Mouse (Mus musculus) limb, embryonic 15.5 days (tissue): ENCODE measurements around the gene Cog1. TPM values are rescaled to one million over a fixed set of nuclear protein-coding genes. Genes with fewer than 3 reads are reported as not detected.

Experiments used
- ATAC-seq: fragments of 200-750 bp; cut with Nextera tagmentation; 2 replicates; pipeline ENCODE4 v1.8.0; 2017; ENCODE audit warnings: low read depth, moderate TSS enrichment; ENCODE audit not compliant: insufficient number of reproducible peaks, low FRiP score, low TSS enrichment
- H3K27ac ChIP-seq: fragments of 300-500 bp; sonication (generic); 2 replicates; pipeline ENCODE4 v1.5.1; 2015; ENCODE audit warnings: moderate library complexity, mild to moderate bottlenecking, inconsistent platforms
- H3K27me3 ChIP-seq: fragments of 300-500 bp; sonication (generic); 2 replicates; pipeline ENCODE4 v1.6.1; 2015; ENCODE audit warnings: inconsistent platforms
- H3K36me3 ChIP-seq: fragments of 300-500 bp; sonication (generic); 2 replicates; pipeline ENCODE4 v1.6.1; 2015; ENCODE audit warnings: inconsistent platforms
- H3K4me1 ChIP-seq: fragments of 300-500 bp; sonication (generic); 2 replicates; pipeline ENCODE4 v1.6.1; 2015; ENCODE audit warnings: inconsistent platforms
- H3K4me2 ChIP-seq: fragments of 300-500 bp; sonication (generic); 2 replicates; pipeline ENCODE4 v1.6.1; 2015; ENCODE audit warnings: mild to moderate bottlenecking, inconsistent platforms
- H3K4me3 ChIP-seq: fragments of 300-500 bp; sonication (generic); 2 replicates; pipeline ENCODE4 v1.5.1; 2015; ENCODE audit warnings: mild to moderate bottlenecking, inconsistent platforms
- H3K9ac ChIP-seq: fragments of 300-500 bp; sonication (generic); 2 replicates; pipeline ENCODE4 v1.6.1; 2015; ENCODE audit warnings: inconsistent platforms
- H3K9me3 ChIP-seq: fragments of 300-500 bp; sonication (generic); 2 replicates; pipeline ENCODE4 v1.6.1; 2016; ENCODE audit warnings: inconsistent platforms
- WGBS: fragments of 180-500 bp; shearing (Covaris S2); methylation state at CpG from one replicate; pipeline ENCODE4 v1.1.7; 2015; 5-methylcytosine and 5-hydroxymethylcytosine counted together
- polyA plus RNA-seq: library from polyadenylated mRNA; unstranded; fragments of >200 nt; fragmentation: Nextera tagmentation; extraction: Ambion mirVana; gene quantifications from 2 replicates; pipeline ENCODE4 v1.2.1, GENCODE M21; 2015

Cog1 gene
- polyA plus RNA-seq, 1 experiment from 2014 or later = 24.9 TPM

DNA sequence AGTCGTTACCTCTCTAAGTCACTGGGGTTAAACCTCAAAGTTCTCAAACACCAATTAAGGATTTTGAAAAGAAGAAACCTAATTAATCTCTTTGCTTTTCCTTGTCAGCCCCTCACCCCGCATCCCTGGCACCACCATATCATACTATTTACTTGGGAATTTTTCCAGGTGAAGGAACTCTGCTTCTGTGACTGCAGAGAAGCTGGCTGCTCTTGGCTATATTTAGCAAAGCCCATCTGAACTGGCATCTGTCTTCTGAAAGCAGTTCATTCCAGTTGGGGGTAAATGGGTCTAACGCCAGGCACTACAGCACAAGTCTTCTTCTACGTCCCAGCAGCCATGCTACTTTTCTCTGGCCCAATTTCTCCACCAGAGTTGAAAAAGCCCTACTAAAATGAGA is 24.6 kb downstream of the Cog1 start:
- Histone ChIP-seq H3K4me3 (no peak overlapping the region), H3K4me1 (peaks cover 17% of the 10 kb centered on the region; the same call in 1 of the 2 replicates), H3K9ac (no peak overlapping the region), H3K9me3 (no peaks in the 10 kb centered on the region), H3K36me3 (peaks cover 64% of the 10 kb centered on the region), H3K27ac (no peak overlapping the region; the same call in 1 of the 2 replicates), H3K4me2 (no peak overlapping the region), H3K27me3 (no peaks in the 10 kb centered on the region)
- no peak for ATAC-seq
- 88% methylated on average over 4 of the region's 4 CpGs for WGBS

DNA sequence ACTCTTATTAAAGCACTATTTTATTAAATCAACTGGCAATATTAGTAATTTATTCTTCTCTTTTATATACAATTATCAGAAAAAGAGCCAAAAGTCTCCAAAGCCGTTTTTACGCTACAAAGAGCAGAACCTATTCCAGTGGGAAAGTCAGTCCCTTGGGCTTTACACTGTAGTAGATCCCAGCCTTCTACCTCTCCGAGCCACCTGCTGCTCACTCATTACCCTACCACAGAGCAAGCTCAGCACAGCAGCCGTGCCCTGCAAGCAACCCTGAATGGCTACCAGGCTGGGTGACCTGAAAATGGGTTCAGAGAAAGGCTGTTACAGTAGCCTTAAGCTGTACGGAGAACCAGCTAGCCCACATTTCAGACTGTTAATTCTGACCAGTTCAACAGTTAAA is 25.6 kb downstream of the Cog1 start:
- peaks cover 18% of the 10 kb centered on the region; the same call in 1 of the 2 replicates for H3K4me1 ChIP-seq
- peaks cover 56% of the 10 kb centered on the region for H3K36me3 ChIP-seq
- 82% methylated on average over 5 of the region's 5 CpGs for WGBS
- no peak overlapping the region for H3K27ac ChIP-seq
- no peaks in the 10 kb centered on the region for H3K9me3 ChIP-seq
- H3K4me3 ChIP-seq = no peak overlapping the region
- H3K4me2 ChIP-seq = no peak overlapping the region
- no peak overlapping the region for H3K9ac ChIP-seq
- no peaks in the 10 kb centered on the region for H3K27me3 ChIP-seq
- ATAC-seq = no peak

DNA sequence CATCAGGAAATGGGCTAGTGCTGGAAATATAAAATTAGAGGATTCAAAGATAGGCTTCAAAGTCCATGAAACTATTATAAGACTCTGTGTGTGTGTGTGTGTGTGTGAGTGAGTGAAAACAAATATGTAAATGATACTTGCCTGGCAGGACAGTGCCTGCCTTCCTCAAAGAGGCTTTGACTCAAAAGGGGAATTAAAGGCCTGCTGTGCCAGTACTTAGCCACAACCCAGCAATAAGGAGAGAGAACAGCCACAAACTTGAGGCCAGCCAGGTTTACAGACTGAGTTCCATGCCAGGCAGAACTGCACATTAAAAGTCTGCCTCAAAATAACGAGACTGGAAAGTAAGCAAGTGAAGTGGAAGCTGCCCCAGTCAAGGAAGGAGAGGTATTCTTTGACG is 27.9 kb downstream of the Cog1 start:
- Histone ChIP-seq H3K9me3 (no peaks in the 10 kb centered on the region), H3K27ac (no peak overlapping the region; the same call in 1 of the 2 replicates), H3K4me3 (no peak overlapping the region), H3K4me2 (no peak overlapping the region), H3K4me1 (peaks cover 25% of the 10 kb centered on the region; the same call in 1 of the 2 replicates), H3K9ac (no peak overlapping the region), H3K27me3 (no peaks in the 10 kb centered on the region), H3K36me3 (peaks cover 39% of the 10 kb centered on the region)
- peak; percentile 24; the same call in 1 of the 2 replicates for ATAC-seq
- WGBS = 41% methylated on average over 2 of the region's 2 CpGs

DNA sequence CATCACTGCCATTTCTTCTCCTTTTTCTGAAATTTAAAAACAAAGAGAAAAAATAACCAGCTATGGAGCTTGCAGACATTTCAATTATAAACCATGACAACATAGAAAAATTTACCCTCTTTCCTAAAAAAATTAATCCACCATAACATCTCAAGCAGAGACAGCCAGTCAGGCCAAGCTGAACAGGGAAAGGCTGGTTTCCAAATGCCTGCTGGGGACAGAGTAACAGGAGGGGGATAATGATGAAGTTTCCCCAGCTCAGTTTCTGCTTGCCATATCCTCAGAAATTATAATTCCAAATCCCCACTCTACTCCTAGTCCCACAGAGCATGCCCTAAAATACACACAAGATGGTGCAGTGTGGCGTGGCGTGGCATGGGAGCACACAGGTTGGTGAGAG is 28.4 kb downstream of the Cog1 start:
- ATAC-seq = no peak
- Histone ChIP-seq H3K9me3 (no peaks in the 10 kb centered on the region), H3K36me3 (peaks cover 38% of the 10 kb centered on the region), H3K9ac (no peak overlapping the region), H3K4me2 (no peak overlapping the region), H3K4me3 (no peak overlapping the region), H3K27me3 (no peaks in the 10 kb centered on the region), H3K4me1 (peaks cover 25% of the 10 kb centered on the region; the same call in 1 of the 2 replicates), H3K27ac (no peak overlapping the region)
- 86% methylated on average over 2 of the region's 2 CpGs for WGBS

DNA sequence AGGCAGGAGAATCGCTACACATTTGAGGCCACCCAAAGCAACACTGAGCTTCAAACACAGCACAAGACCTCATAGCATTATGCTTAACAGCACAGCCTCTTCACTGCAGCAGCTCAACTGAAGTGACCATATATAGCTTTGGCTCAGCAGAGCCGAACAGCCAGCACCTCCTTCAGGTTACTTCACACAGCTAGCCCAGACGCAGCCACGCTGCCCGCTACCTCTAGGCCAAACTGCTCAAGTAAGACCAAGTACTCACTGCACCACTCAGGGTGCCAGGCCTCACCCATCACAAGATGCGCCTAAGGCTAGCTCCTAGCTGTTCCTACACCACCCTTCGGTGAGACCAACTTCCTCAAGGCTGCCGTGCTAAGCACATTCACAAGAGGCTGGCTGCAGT is 29.4 kb downstream of the Cog1 start:
- Histone ChIP-seq H3K4me1 (peaks cover 29% of the 10 kb centered on the region; the same call in 1 of the 2 replicates), H3K27ac (no peak overlapping the region), H3K4me3 (no peak overlapping the region), H3K4me2 (no peak overlapping the region), H3K36me3 (peaks cover 33% of the 10 kb centered on the region), H3K9me3 (no peaks in the 10 kb centered on the region), H3K9ac (no peak overlapping the region), H3K27me3 (no peaks in the 10 kb centered on the region)
- ATAC-seq = no peak
- WGBS = 81% methylated on average over 8 of the region's 8 CpGs

DNA sequence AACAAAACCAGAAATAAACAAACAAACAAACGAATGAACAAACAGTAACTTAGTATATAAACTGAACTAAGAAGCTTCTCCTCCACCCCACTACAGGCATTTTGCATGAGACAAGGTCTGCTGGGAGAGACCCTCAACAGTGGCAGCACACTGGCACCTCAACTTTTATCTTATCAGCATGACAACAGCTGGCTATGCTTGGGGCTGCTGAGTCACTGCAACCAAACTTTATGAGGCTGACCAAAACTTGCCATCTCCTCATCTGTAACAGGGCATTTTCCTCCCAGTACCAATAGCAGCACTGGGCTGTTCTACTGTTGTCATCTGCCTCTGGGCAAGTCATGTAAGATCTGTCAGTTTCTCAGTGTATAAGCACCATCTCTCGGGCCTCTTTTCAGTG is 32.0 kb downstream of the Cog1 start:
- no peak for ATAC-seq
- Histone ChIP-seq H3K4me2 (no peak overlapping the region), H3K9me3 (no peaks in the 10 kb centered on the region), H3K27me3 (no peaks in the 10 kb centered on the region), H3K4me1 (peaks cover 39% of the 10 kb centered on the region), H3K4me3 (no peak overlapping the region), H3K27ac (no peak overlapping the region), H3K36me3 (peaks cover 12% of the 10 kb centered on the region), H3K9ac (no peak overlapping the region)
- WGBS = 82% methylated on average over 2 of the region's 2 CpGs

DNA sequence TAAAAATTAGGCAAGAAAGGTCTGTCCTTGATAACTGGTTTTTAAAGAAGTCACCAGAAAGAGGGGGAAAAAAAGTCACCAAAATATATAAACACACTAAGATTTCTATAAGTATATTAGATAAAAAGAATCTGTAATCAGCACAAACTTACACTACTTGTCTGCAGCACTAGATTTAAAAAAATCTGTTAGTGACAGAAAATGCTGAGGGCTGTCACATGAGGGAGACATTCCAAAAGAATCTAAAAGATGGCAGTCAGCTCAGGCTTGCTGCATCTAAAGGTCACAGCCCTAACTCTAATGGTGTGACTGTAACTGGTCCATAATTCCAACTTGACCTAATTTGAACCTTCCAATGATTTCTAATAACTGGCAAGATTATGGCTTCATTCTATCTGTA is 33.0 kb downstream of the Cog1 start:
- no peak overlapping the region for H3K4me2 ChIP-seq
- H3K9ac ChIP-seq = no peak overlapping the region
- peaks cover 44% of the 10 kb centered on the region for H3K4me1 ChIP-seq
- no peak overlapping the region for H3K27ac ChIP-seq
- no peaks in the 10 kb centered on the region for H3K27me3 ChIP-seq
- peaks cover 1% of the 10 kb centered on the region; the same call in 1 of the 2 replicates for H3K36me3 ChIP-seq
- H3K9me3 ChIP-seq = no peaks in the 10 kb centered on the region
- ATAC-seq = no peak
- no peak overlapping the region for H3K4me3 ChIP-seq

DNA sequence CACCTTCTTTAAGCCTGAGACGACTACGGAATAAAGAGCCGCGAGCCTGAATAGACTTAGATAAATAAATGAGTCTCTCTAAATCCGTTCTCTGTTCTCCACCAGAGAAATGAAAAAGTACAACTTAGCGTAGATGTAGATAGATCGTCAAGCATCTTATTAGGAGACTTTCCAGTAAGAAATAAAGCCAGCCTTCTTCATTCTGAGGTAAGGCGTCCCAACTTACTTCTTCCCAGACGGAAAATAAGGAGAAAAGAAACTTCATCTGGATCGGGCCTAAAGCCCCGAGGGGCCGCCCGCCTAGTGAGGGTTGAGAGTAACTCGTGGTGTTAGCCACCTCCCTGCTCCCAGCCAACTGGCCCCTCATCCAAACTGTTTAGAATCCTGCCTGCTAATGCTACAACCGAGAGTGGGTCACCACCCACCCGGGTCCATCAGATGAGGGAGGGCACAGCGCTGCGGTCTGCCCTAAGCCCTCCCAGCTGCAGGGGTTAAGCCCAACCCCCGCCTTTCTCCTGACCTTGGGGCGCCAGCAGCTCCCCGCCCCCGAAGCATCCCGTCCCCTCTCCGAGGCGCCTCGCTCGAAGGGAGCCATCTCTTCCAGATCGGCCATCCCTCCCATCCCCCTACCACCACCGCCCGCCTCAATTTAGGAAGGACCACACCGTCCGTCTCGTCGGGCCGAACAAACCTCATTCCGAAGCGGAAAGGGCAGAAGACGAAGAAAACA is 34.1 kb downstream of the Cog1 start:
- Histone ChIP-seq H3K9ac (peak overlapping the region; percentile 96), H3K27me3 (no peaks in the 10 kb centered on the region), H3K4me2 (peak overlapping the region; percentile 74), H3K4me1 (peaks cover 33% of the 10 kb centered on the region), H3K36me3 (peaks cover 6% of the 10 kb centered on the region), H3K27ac (peak overlapping the region; percentile 96), H3K9me3 (no peaks in the 10 kb centered on the region), H3K4me3 (peak overlapping the region; percentile 96)
- 2% methylated on average over 38 of the region's 38 CpGs for WGBS
- ATAC-seq = peak; percentile 30; the same call in 1 of the 2 replicates

DNA sequence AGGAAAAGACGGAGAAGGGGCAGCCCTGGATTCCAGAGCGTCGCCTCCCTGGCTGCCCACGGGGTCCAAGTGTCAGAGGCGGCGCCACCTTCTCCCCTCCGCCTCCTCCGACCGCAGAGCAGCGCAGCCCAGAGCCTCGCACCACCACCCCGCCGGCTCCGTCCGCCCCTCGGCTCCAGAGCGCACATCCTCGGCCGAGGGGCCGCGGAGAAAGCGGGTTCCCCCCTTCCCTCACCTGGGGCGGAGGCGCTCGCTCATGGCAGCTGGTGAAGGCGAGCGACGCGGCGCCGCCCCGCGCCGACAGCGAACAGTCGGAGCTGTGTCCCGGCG is 34.6 kb downstream of the Cog1 start:
- Histone ChIP-seq H3K4me3 (peak overlapping the region; percentile 96), H3K36me3 (peaks cover 11% of the 10 kb centered on the region), H3K4me1 (peaks cover 29% of the 10 kb centered on the region), H3K27ac (peak overlapping the region; percentile 96), H3K4me2 (peak overlapping the region; percentile 74), H3K27me3 (no peaks in the 10 kb centered on the region), H3K9ac (peak overlapping the region; percentile 96), H3K9me3 (no peaks in the 10 kb centered on the region)
- ATAC-seq = peak; percentile 53
- under 1% methylated on average over 32 of the region's 38 CpGs for WGBS

DNA sequence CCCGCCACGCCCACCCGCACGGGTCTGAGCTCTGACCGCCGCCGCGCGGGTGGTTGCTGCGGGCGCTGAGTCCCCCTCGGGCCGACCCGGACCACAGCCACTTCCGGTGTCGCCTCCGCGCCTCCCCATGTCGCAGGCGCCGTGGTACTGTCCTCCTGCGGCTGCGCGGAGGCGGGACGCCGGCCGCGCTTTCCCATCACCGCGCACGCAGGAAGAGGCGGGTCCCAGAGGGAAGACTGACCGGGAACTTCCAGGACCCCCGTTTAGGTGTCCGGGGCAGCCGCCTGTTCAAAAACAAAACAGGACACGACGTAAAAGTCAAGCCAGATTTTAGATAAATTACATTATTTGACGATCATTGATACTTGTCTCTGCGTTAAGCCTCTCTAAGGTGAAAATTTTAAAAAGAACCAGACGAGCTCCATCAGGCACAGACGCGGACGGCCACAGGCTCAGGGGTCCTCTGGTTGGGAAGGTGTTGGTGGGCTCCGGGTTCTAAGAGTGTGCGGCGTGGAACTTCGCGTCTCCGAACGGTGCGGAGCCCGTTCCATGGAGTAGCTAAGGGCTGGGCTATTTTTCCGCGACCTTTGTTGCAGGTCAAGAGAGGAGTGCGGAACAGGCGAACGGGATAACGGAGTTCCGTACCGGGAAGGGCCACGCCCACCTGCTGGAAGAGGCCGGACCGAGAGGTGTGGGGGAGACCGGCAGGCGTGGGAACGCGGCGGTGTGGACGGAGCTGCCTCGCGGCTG is 35.2 kb downstream of the Cog1 start, which contains the start of the genes Fam104a and D11Wsu47e:
Gene Fam104a, minus strand, starts transcription at position 199 of the 750 bp plus-strand sequence.
Gene D11Wsu47e, plus strand, starts transcription at position 456 of the 750 bp plus-strand sequence.
- Histone ChIP-seq H3K4me2 (peak within 1 kb of the TSS; percentile 74), H3K4me3 (peak within 1 kb of the TSS; percentile 96), H3K36me3 (peaks cover 17% of the 10 kb centered on the region), H3K27ac (peak within 1 kb of the TSS; percentile 96), H3K4me1 (peaks cover 28% of the 10 kb centered on the region), H3K9me3 (no peaks in the 10 kb centered on the region), H3K9ac (peak within 1 kb of the TSS; percentile 96), H3K27me3 (no peaks in the 10 kb centered on the region)
- under 1% methylated on average over 57 of the region's 73 CpGs for WGBS
- ATAC-seq = peak; percentile 91

DNA sequence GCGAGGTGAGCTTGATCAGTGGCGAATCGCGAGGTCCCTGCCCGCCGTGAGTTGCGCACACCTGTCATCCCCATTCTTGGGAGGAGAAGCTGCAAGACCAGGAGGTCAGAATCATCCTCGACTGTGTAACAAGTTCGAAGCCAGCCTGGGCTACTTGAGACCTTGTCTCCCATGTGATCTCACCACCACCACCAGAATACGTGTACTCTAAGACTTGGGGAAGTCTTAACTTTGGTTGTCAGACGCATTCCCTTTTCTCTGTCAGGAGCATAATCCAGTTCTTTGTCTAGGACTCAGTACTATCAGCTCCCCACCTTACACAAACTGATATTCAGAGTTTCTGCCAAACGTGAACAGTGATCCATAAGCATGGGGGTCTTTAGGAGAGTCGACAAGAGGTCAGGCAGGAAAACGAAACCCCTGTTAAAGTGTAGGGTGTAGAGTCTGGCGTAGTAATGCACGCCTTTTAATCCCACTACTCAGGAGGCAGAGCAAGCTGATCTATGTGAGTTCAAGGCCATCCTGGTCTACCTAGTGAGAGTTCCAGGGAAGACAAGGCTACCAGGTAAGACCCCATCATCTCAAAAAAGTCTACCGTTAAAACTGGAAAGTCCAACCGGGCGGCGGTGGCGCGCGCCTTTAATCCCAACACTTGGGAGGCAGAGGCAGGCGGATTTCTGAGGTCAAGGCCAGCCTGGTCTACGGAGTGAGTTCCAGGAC is 35.9 kb downstream of the Cog1 start:
- H3K27me3 ChIP-seq = no peaks in the 10 kb centered on the region
- H3K9me3 ChIP-seq = no peaks in the 10 kb centered on the region
- WGBS = 40% methylated on average over 25 of the region's 25 CpGs
- ATAC-seq = no peak
- H3K4me1 ChIP-seq = peaks cover 28% of the 10 kb centered on the region
- H3K9ac ChIP-seq = peak overlapping the region; percentile 65
- H3K36me3 ChIP-seq = peaks cover 24% of the 10 kb centered on the region
- H3K27ac ChIP-seq = peak overlapping the region; percentile 96
- H3K4me3 ChIP-seq = peak overlapping the region; percentile 96
- peak overlapping the region; percentile 63 for H3K4me2 ChIP-seq
